Comparison of ENCODE assay signal across 15 mouse cellular contexts in genomic region chr8:116203631-116204030, GRCm38 (mm10).
DNase-seq lines count a peak whose midpoint lies in the region; ATAC-seq and TF ChIP-seq lines count a peak whose summit lies in the region.
"Had no signal": no experiment of that assay in that cellular context is flagged by ENCODE, and none has a peak within 500 bp of the region (broad histone marks: within the 10 kb centered on the region; RNA-seq: fewer than 3 reads in every experiment).

No protein-coding gene starts in this region.

- H3K4me3 ChIP-seq in hindbrain, postnatal 0 days (ENCODE audit: low read length) = no peak overlapping the region
- H3K4me3 ChIP-seq in hindbrain, embryonic 14.5 days (replicated peaks; ENCODE audit: low read length) = no peak overlapping the region
- no peak overlapping the region for H3K4me3 ChIP-seq in forebrain, embryonic 10.5 days
- H3K4me3 ChIP-seq in limb, embryonic 12.5 days (replicated peaks) = no peak overlapping the region
- H3K4me3 ChIP-seq: erythroblast, embryonic 14.5 days; heart, embryonic 13.5 days; kidney, embryonic 15.5 days; liver, embryonic 13.5 days; neural tube, embryonic 15.5 days had no signal

- H3K9ac ChIP-seq in hindbrain, postnatal 0 days (replicated peaks; ENCODE audit: low read length) = no peak overlapping the region
- no peak overlapping the region for H3K9ac ChIP-seq in hindbrain, embryonic 14.5 days
- H3K9ac ChIP-seq in limb, embryonic 12.5 days (replicated peaks) = no peak overlapping the region
- H3K9ac ChIP-seq: heart, embryonic 13.5 days; kidney, embryonic 15.5 days; liver, embryonic 13.5 days; neural tube, embryonic 15.5 days had no signal

- H3K9me3 ChIP-seq in hindbrain, postnatal 0 days (ENCODE audit: low read length) = no peaks in the 10 kb centered on the region
- H3K9me3 ChIP-seq in hindbrain, embryonic 14.5 days (ENCODE audit: control insufficient read depth, low read length) = peaks cover 4% of the 10 kb centered on the region; the same call in 1 of the 2 replicates
- peaks cover 14% of the 10 kb centered on the region for H3K9me3 ChIP-seq in forebrain, embryonic 10.5 days
- peaks cover 10% of the 10 kb centered on the region; the same call in 1 of the 2 replicates for H3K9me3 ChIP-seq in limb, embryonic 12.5 days
- H3K9me3 ChIP-seq: liver, embryonic 13.5 days had no signal

- WGBS in hindbrain, postnatal 0 days = 29% methylated on average over 2 of the region's 2 CpGs
- WGBS in hindbrain, embryonic 14.5 days = 45% methylated on average over 2 of the region's 2 CpGs
- WGBS in forebrain, embryonic 10.5 days = 15% methylated on average over 2 of the region's 2 CpGs
- WGBS in limb, embryonic 12.5 days = 43% methylated on average over 2 of the region's 2 CpGs

- DNase-seq in hindbrain, postnatal 0 days (ENCODE audit: low spot score) = peak; percentile 44
- DNase-seq in hindbrain, embryonic 14.5 days (ENCODE audit: low spot score) = no peak
- DNase-seq in forebrain, embryonic 10.5 days (ENCODE audit: extremely low spot score, low spot score) = peak; percentile 68
- peak; percentile 35 for DNase-seq in retina, embryonic 14.5 days (ENCODE audit: low spot score)
- DNase-seq in left cerebral cortex, adult 11 months (ENCODE audit: low spot score) = no peak
- no peak for DNase-seq in frontal cortex, postnatal 25 days (ENCODE audit: low spot score in 2 of 2)
- DNase-seq: cerebellum, adult 11 months; gastrocnemius, postnatal 14 days; liver, embryonic 13.5 days; right cerebral cortex, adult 18-20 months had no signal

- no peak overlapping the region for H3K27ac ChIP-seq in hindbrain, postnatal 0 days
- H3K27ac ChIP-seq in hindbrain, embryonic 14.5 days = no peak overlapping the region
- peak overlapping the region; percentile 31; the same call in 1 of the 2 replicates for H3K27ac ChIP-seq in forebrain, embryonic 10.5 days
- peak overlapping the region; percentile 78 for H3K27ac ChIP-seq in limb, embryonic 12.5 days
- H3K27ac ChIP-seq: heart, embryonic 13.5 days; kidney, embryonic 15.5 days; liver, embryonic 13.5 days; neural tube, embryonic 15.5 days had no signal

- no peaks in the 10 kb centered on the region for H3K4me1 ChIP-seq in hindbrain, postnatal 0 days (ENCODE audit: insufficient read depth, low read length)
- H3K4me1 ChIP-seq in hindbrain, embryonic 14.5 days (replicated peaks; ENCODE audit: control insufficient read depth, insufficient read depth, low read length) = no peaks in the 10 kb centered on the region
- peaks cover 24% of the 10 kb centered on the region for H3K4me1 ChIP-seq in forebrain, embryonic 10.5 days
- H3K4me1 ChIP-seq in limb, embryonic 12.5 days (replicated peaks) = peaks cover 38% of the 10 kb centered on the region
- H3K4me1 ChIP-seq: heart, embryonic 13.5 days; liver, embryonic 13.5 days had no signal

- H3K27me3 ChIP-seq in hindbrain, postnatal 0 days (ENCODE audit: insufficient read depth, low read length) = no peaks in the 10 kb centered on the region
- no peaks in the 10 kb centered on the region for H3K27me3 ChIP-seq in hindbrain, embryonic 14.5 days (ENCODE audit: control insufficient read depth, insufficient read depth, low read length)
- peaks cover 69% of the 10 kb centered on the region for H3K27me3 ChIP-seq in forebrain, embryonic 10.5 days (ENCODE audit: poor library complexity, severe bottlenecking)
- peaks cover 20% of the 10 kb centered on the region for H3K27me3 ChIP-seq in limb, embryonic 12.5 days
- H3K27me3 ChIP-seq: heart, embryonic 13.5 days; liver, embryonic 13.5 days; neural tube, embryonic 15.5 days had no signal

- peak; percentile 71; the same call in 1 of the 2 replicates for ATAC-seq in hindbrain, postnatal 0 days
- no peak for ATAC-seq in hindbrain, embryonic 14.5 days (ENCODE audit: low FRiP score)
- ATAC-seq in limb, embryonic 12.5 days (ENCODE audit: insufficient number of reproducible peaks, insufficient read depth, low FRiP score, low TSS enrichment, low read depth) = no peak

- H3K36me3 ChIP-seq in hindbrain, postnatal 0 days (ENCODE audit: insufficient read depth, low read length) = no peaks in the 10 kb centered on the region
- H3K36me3 ChIP-seq in hindbrain, embryonic 14.5 days (replicated peaks; ENCODE audit: control insufficient read depth, insufficient read depth) = no peaks in the 10 kb centered on the region
- no peaks in the 10 kb centered on the region for H3K36me3 ChIP-seq in forebrain, embryonic 10.5 days (replicated peaks)
- no peaks in the 10 kb centered on the region for H3K36me3 ChIP-seq in limb, embryonic 12.5 days
- H3K36me3 ChIP-seq: heart, embryonic 13.5 days; kidney, embryonic 15.5 days; liver, embryonic 13.5 days; neural tube, embryonic 15.5 days had no signal

- no peak for TF ChIP-seq CTCF in hindbrain, postnatal 0 days (IDR thresholded peaks at IDR 0.05; ENCODE audit: low read depth)

- no peak overlapping the region for H3K4me2 ChIP-seq in hindbrain, postnatal 0 days (ENCODE audit: low read depth, low read length)
- no peak overlapping the region for H3K4me2 ChIP-seq in hindbrain, embryonic 14.5 days (replicated peaks)
- no peak overlapping the region for H3K4me2 ChIP-seq in limb, embryonic 12.5 days
- H3K4me2 ChIP-seq: heart, embryonic 13.5 days; kidney, embryonic 15.5 days; liver, embryonic 13.5 days; neural tube, embryonic 15.5 days had no signal

Comparison
In these comparisons a context has a peak if more than half of its experiments do, and no peak if none do; other contexts are left out.
1. DNase-seq: peak in hindbrain, postnatal 0 days (single experiment), forebrain, embryonic 10.5 days (single experiment) and retina, embryonic 14.5 days (single experiment); none in hindbrain, embryonic 14.5 days (single experiment), left cerebral cortex, adult 11 months (single experiment) and frontal cortex, postnatal 25 days (0 of 2).
2. H3K27ac ChIP-seq: peak in forebrain, embryonic 10.5 days (single experiment) and limb, embryonic 12.5 days (single experiment); none in hindbrain, postnatal 0 days (single experiment) and hindbrain, embryonic 14.5 days (single experiment).